Mouse (Mus musculus): ENCODE results near the gene Vwf. TPM values are rescaled to one million over a fixed set of nuclear protein-coding genes. Genes with fewer than 3 reads are reported as not detected.

Vwf gene
- 5.0 and 5.4 TPM in 2 replicates for polyA plus RNA-seq (2015; fragmentation: Nextera tagmentation; extraction: Ambion mirVana)

- no peaks in the 10 kb centered on the region for H3K36me3 ChIP-seq
- ATAC-seq (ENCODE audit: insufficient number of reproducible peaks, insufficient read depth, low FRiP score, low TSS enrichment, low read depth), result no peak
- no peaks in the 10 kb centered on the region for H3K4me1 ChIP-seq
- H3K9ac ChIP-seq, result no peak within 1 kb of the TSS
- H3K27me3 ChIP-seq, result no peaks in the 10 kb centered on the region
- 95% methylated on average over 6 of the region's 6 CpGs for WGBS
- H3K4me3 ChIP-seq, result no peak within 1 kb of the TSS
- H3K27ac ChIP-seq, result no peak within 1 kb of the TSS
- H3K4me2 ChIP-seq, result no peak within 1 kb of the TSS
- no peaks in the 10 kb centered on the region for H3K9me3 ChIP-seq
Observed at GRCm38 (mm10) chr6:125546474-125546873, at the start of gene Vwf. Gene Vwf (plus strand): TSS chr6:125546774.

- Histone ChIP-seq H3K4me3 (no peak overlapping the region), H3K27me3 (peaks cover 8% of the 10 kb centered on the region), H3K9ac (no peak overlapping the region), H3K27ac (peak overlapping the region; percentile 83), H3K4me2 (no peak overlapping the region), H3K4me1 (peaks cover 24% of the 10 kb centered on the region), H3K9me3 (no peaks in the 10 kb centered on the region), H3K36me3 (no peaks in the 10 kb centered on the region)
- ATAC-seq (ENCODE audit: insufficient number of reproducible peaks, insufficient read depth, low FRiP score, low TSS enrichment, low read depth), result no peak
- 10% methylated on average over 5 of the region's 5 CpGs for WGBS
Observed at GRCm38 (mm10) chr6:125498062-125498461, 48.5 kb upstream of the Vwf start.

GRCm38 (mm10) chr6:125503186-125503802 lies 43.3 kb upstream of the Vwf start:
- Histone ChIP-seq H3K27me3 (no peaks in the 10 kb centered on the region), H3K9ac (no peak overlapping the region), H3K9me3 (no peaks in the 10 kb centered on the region), H3K36me3 (no peaks in the 10 kb centered on the region), H3K4me1 (peaks cover 7% of the 10 kb centered on the region; the same call in 1 of the 2 replicates), H3K4me3 (no peak overlapping the region), H3K27ac (no peak overlapping the region), H3K4me2 (no peak overlapping the region)
- ATAC-seq (ENCODE audit: insufficient number of reproducible peaks, insufficient read depth, low FRiP score, low TSS enrichment, low read depth), result no peak
- WGBS, result 84% methylated on average over 11 of the region's 11 CpGs

GRCm38 (mm10) chr6:125504622-125505355 lies 41.8 kb upstream of the Vwf start:
- 47% methylated on average over 3 of the region's 3 CpGs for WGBS
- H3K4me3 ChIP-seq, result no peak overlapping the region
- H3K4me1 ChIP-seq, result peaks cover 4% of the 10 kb centered on the region; the same call in 1 of the 2 replicates
- ATAC-seq (ENCODE audit: insufficient number of reproducible peaks, insufficient read depth, low FRiP score, low TSS enrichment, low read depth), result no peak
- no peaks in the 10 kb centered on the region for H3K36me3 ChIP-seq
- no peak overlapping the region for H3K27ac ChIP-seq
- H3K9ac ChIP-seq, result no peak overlapping the region
- no peaks in the 10 kb centered on the region for H3K27me3 ChIP-seq
- no peak overlapping the region for H3K4me2 ChIP-seq
- H3K9me3 ChIP-seq, result no peaks in the 10 kb centered on the region

- no peak overlapping the region for H3K4me3 ChIP-seq
- no peak overlapping the region for H3K27ac ChIP-seq
- no peaks in the 10 kb centered on the region for H3K36me3 ChIP-seq
- peaks cover 13% of the 10 kb centered on the region for H3K4me1 ChIP-seq
- no peak overlapping the region for H3K9ac ChIP-seq
- no peak for ATAC-seq (ENCODE audit: insufficient number of reproducible peaks, insufficient read depth, low FRiP score, low TSS enrichment, low read depth)
- WGBS, result 92% methylated on average over 4 of the region's 4 CpGs
- no peaks in the 10 kb centered on the region for H3K9me3 ChIP-seq
- H3K27me3 ChIP-seq, result no peaks in the 10 kb centered on the region
- H3K4me2 ChIP-seq, result no peak overlapping the region
Observed at GRCm38 (mm10) chr6:125506427-125506826, 40.1 kb upstream of the Vwf start.

GRCm38 (mm10) chr6:125509783-125510182 lies 36.8 kb upstream of the Vwf start:
- 82% methylated on average over 3 of the region's 3 CpGs for WGBS

GRCm38 (mm10) chr6:125510645-125511044 lies 35.9 kb upstream of the Vwf start:
- Histone ChIP-seq H3K27me3 (no peaks in the 10 kb centered on the region), H3K27ac (peak overlapping the region; percentile 51; the same call in 1 of the 2 replicates), H3K4me2 (no peak overlapping the region), H3K4me1 (peaks cover 27% of the 10 kb centered on the region), H3K4me3 (no peak overlapping the region), H3K36me3 (no peaks in the 10 kb centered on the region), H3K9me3 (no peaks in the 10 kb centered on the region), H3K9ac (no peak overlapping the region)
- ATAC-seq (ENCODE audit: insufficient number of reproducible peaks, insufficient read depth, low FRiP score, low TSS enrichment, low read depth), result no peak

More at GRCm38 (mm10) chr6:125509783-125510182, 36.8 kb upstream of the Vwf start:
- no peak overlapping the region for H3K9ac ChIP-seq
- no peak for ATAC-seq (ENCODE audit: insufficient number of reproducible peaks, insufficient read depth, low FRiP score, low TSS enrichment, low read depth)
- H3K27ac ChIP-seq, result no peak overlapping the region
- no peaks in the 10 kb centered on the region for H3K36me3 ChIP-seq
- no peaks in the 10 kb centered on the region for H3K9me3 ChIP-seq
- no peak overlapping the region for H3K4me3 ChIP-seq
- H3K4me2 ChIP-seq, result no peak overlapping the region
- H3K27me3 ChIP-seq, result no peaks in the 10 kb centered on the region
- peaks cover 26% of the 10 kb centered on the region for H3K4me1 ChIP-seq

GRCm38 (mm10) chr6:125511196-125511595 lies 35.4 kb upstream of the Vwf start:
- Histone ChIP-seq H3K4me1 (peaks cover 27% of the 10 kb centered on the region), H3K9me3 (no peaks in the 10 kb centered on the region), H3K36me3 (no peaks in the 10 kb centered on the region), H3K4me2 (no peak overlapping the region), H3K27ac (peak overlapping the region; percentile 51; the same call in 1 of the 2 replicates), H3K27me3 (no peaks in the 10 kb centered on the region), H3K9ac (no peak overlapping the region), H3K4me3 (no peak overlapping the region)
- ATAC-seq (ENCODE audit: insufficient number of reproducible peaks, insufficient read depth, low FRiP score, low TSS enrichment, low read depth), result no peak
- 70% methylated on average over 7 of the region's 7 CpGs for WGBS

- Histone ChIP-seq H3K4me3 (no peak overlapping the region), H3K9me3 (no peaks in the 10 kb centered on the region), H3K9ac (no peak overlapping the region), H3K27ac (no peak overlapping the region), H3K4me2 (no peak overlapping the region), H3K36me3 (no peaks in the 10 kb centered on the region), H3K27me3 (no peaks in the 10 kb centered on the region), H3K4me1 (peaks cover 23% of the 10 kb centered on the region)
- 48% methylated on average over 6 of the region's 6 CpGs for WGBS
- no peak for ATAC-seq (ENCODE audit: insufficient number of reproducible peaks, insufficient read depth, low FRiP score, low TSS enrichment, low read depth)
Observed at GRCm38 (mm10) chr6:125512950-125513596, 33.5 kb upstream of the Vwf start.

GRCm38 (mm10) chr6:125515503-125516315 lies 30.9 kb upstream of the Vwf start:
- no peaks in the 10 kb centered on the region for H3K27me3 ChIP-seq
- no peak for ATAC-seq (ENCODE audit: insufficient number of reproducible peaks, insufficient read depth, low FRiP score, low TSS enrichment, low read depth)
- peaks cover 17% of the 10 kb centered on the region for H3K4me1 ChIP-seq
- H3K4me2 ChIP-seq, result no peak overlapping the region
- H3K36me3 ChIP-seq, result no peaks in the 10 kb centered on the region
- H3K27ac ChIP-seq, result no peak overlapping the region
- no peaks in the 10 kb centered on the region for H3K9me3 ChIP-seq
- H3K9ac ChIP-seq, result no peak overlapping the region
- 76% methylated on average over 11 of the region's 11 CpGs for WGBS
- no peak overlapping the region for H3K4me3 ChIP-seq

- Histone ChIP-seq H3K4me1 (peaks cover 5% of the 10 kb centered on the region; the same call in 1 of the 2 replicates), H3K9ac (no peak overlapping the region), H3K4me2 (no peak overlapping the region), H3K27ac (no peak overlapping the region), H3K9me3 (no peaks in the 10 kb centered on the region), H3K27me3 (no peaks in the 10 kb centered on the region), H3K4me3 (no peak overlapping the region), H3K36me3 (no peaks in the 10 kb centered on the region)
- WGBS, result 45% methylated on average over 5 of the region's 5 CpGs
- no peak for ATAC-seq (ENCODE audit: insufficient number of reproducible peaks, insufficient read depth, low FRiP score, low TSS enrichment, low read depth)
Observed at GRCm38 (mm10) chr6:125521558-125522193, 24.9 kb upstream of the Vwf start.

Measured in embryonic facial prominence, embryonic 13.5 days (tissue).